Mouse (Mus musculus) fibroblast of lung, adult 2 months (primary cell): ENCODE data around the gene Bank1.

Experiments used
- DNase-seq: peaks from one replicate; pipeline ENCODE4 v3.0.0-alpha.2; 2011; ENCODE audit warnings: low read depth

The Bank1 gene

DNA sequence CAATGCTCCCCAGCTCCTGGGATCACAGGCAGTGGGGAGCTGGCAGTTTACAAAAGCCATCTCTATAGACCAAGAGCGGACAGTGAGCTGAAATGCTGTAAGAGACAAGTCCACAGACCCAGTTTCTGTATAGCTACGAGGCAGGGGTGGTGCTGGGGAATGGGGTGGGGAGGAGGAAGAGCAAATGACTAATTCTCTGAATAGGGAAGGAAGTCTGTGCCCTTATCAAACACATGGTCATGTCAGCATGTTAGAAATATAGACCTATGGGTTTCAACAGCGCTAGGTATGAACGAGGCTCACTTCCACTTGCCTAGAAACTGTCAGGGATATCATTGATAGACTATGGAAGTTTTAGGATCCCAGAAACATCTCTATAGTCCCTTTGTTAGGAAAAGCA is 73.0 kb downstream of the Bank1 start:
- DNase-seq, result no peak

- no peak for DNase-seq
Observed at GRCm38 (mm10) chr3:136251578-136251977, 74.3 kb downstream of the Bank1 start.

DNA sequence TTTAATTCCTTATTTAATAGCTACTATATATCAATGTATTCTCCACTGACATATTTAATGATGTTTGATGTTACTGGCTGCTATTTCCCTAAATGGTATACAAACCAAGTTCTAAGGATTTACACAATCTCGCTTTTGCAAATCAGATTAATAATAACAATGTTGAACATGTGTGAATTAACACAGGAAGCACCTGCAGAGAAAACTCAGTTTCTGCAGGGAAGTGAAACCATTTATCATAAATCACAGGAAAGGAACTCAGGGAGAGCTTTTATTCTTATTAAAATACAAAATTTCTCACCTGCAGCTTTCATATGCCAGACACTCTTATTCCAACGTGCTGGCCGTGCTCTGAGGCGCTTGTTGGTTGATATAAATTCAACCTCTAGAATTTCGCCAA is 78.5 kb downstream of the Bank1 start:
- no peak for DNase-seq

- no peak for DNase-seq
Observed at GRCm38 (mm10) chr3:136244931-136245330, 80.9 kb downstream of the Bank1 start.

GRCm38 (mm10) chr3:136238790-136239189 is 87.1 kb downstream of the Bank1 start:
- no peak for DNase-seq

- DNase-seq, result no peak
Observed at GRCm38 (mm10) chr3:136233507-136233906, 92.4 kb downstream of the Bank1 start.

GRCm38 (mm10) chr3:136230602-136231151 is 95.2 kb downstream of the Bank1 start:
- DNase-seq, result no peak

- DNase-seq, result no peak
Observed at GRCm38 (mm10) chr3:136189661-136190228, 136.1 kb downstream of the Bank1 start.

GRCm38 (mm10) chr3:136186548-136187113 is 139.2 kb downstream of the Bank1 start:
- no peak for DNase-seq

GRCm38 (mm10) chr3:136171631-136172030 is 154.2 kb downstream of the Bank1 start:
- DNase-seq, result no peak

- DNase-seq, result no peak
Observed at GRCm38 (mm10) chr3:136168071-136168470, 157.8 kb downstream of the Bank1 start.

DNA sequence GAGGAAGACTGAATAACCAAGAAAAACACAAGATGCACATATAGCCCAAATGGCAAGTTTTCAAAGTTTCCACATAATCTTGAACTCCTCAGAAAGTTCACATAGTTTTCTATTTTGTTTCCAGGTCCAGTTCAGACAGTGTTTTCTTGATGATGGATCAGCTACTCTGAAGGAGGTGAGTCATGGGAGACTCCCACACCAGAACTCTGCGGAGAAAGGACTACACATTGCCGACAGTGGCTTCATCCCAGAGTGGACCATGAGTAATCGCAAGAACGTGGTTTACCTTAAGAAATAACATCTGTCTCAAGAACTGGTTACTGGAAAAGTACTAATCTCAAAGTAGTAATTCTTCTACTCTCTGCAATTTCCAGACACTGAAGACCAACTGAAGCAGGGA is 159.2 kb downstream of the Bank1 start:
- DNase-seq, result peak; percentile 96

- DNase-seq, result no peak
Observed at GRCm38 (mm10) chr3:136166033-136166361, 159.9 kb downstream of the Bank1 start.

- no peak for DNase-seq
Observed at GRCm38 (mm10) chr3:136165167-136166032, 160.5 kb downstream of the Bank1 start.

GRCm38 (mm10) chr3:136158059-136158458 is 167.8 kb downstream of the Bank1 start:
- DNase-seq, result no peak

- peak; percentile 48 for DNase-seq
Observed at GRCm38 (mm10) chr3:136155555-136155954, 170.3 kb downstream of the Bank1 start.

DNA sequence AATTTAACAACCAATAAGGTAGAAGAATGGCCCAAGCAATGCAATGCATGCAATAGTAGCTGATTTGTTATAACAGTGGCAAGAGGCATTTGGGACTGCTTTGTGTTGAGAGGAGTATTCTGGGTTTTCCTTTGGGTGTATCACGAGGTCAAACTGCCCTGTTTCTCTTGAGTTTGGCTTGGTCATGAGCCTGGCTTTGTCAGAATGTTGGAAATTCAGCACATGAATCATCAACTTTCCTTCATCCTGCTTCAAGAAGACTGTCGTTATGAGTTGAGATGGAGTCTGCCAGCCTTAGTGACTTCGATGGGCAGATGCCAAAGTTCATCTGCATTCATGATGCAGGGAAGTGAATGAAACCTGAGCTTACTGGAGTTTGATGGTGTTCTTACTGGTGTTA is 175.0 kb downstream of the Bank1 start:
- peak; percentile 70 for DNase-seq

DNA sequence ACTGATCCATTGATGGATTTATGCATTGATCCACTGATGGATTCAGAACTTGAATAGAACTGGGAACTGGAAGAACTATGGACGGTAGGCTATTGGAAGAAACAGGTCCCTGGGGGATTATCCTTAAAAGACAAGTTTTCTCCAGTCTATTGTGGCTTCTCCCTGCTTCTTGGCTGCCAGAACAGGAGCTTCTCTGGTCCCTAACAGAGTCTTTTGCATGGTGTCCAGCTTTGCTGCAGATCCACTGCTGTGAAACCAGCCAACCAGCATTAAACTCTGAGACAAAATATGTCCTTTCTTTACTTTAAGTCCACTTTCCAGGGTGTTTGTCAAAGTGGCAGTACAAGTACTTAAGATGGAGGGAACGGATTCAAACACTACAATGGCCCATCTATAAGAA is 178.7 kb downstream of the Bank1 start:
- DNase-seq, result no peak

GRCm38 (mm10) chr3:136132013-136132412 is 193.9 kb downstream of the Bank1 start:
- no peak for DNase-seq

- DNase-seq, result no peak
Observed at GRCm38 (mm10) chr3:136115478-136116215, 210.2 kb downstream of the Bank1 start.

DNA sequence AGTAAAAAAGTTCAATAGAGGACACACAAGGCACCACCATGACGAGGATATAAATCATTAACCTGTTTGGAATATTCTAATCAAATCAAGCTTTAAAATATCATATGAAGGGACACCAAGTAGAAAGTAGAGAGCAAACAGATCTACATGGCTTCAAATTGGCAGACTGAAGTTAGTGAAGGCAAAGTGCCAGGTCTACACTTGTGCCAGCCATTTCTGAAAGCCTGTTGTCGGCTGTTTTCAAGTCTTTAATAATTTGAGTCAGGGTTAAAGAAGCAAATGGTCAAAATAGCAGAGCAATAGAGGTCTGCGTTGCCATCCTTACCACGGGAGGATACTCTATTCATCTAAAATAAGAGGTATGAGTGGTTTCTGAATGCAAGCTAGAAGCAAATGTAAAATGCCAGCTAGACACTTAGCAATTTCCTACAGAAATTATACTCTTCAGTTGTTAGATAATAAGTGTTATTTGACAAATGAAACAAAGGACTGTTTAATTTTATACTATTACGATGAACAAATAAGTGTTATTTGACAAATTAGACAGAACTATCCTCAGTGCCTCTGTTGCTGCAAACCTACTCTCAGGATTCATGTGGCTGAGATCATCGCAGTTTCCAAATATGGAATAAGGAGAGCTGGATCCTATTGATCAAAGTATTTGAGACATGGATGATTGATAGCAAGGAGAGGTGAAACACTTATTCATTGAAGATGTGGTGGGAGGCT is 216.3 kb downstream of the Bank1 start:
- no peak for DNase-seq

- no peak for DNase-seq
Observed at GRCm38 (mm10) chr3:136106452-136106851, 219.4 kb downstream of the Bank1 start.
